Mouse (Mus musculus) C2C12 (cell line): ENCODE results near the gene Ttc23. TPM values are rescaled to one million over a fixed set of nuclear protein-coding genes. Genes with fewer than 3 reads are reported as not detected.

Source experiments
- H3K27me3 ChIP-seq: one replicate; pipeline ENCODE4 v1.6.1; 2011; ENCODE audit not compliant: control insufficient read depth, insufficient read depth, insufficient read length
- H3K36me3 ChIP-seq: one replicate; pipeline ENCODE4 v1.6.1; 2011; ENCODE audit not compliant: control insufficient read depth, insufficient read depth
- H3K4me3 ChIP-seq: one replicate; pipeline ENCODE4 v1.5.1; 2011; ENCODE audit warnings: mild to moderate bottlenecking, control low read depth; ENCODE audit not compliant: poor library complexity, insufficient read depth, severe bottlenecking
- H3K79me2 ChIP-seq: one replicate; pipeline ENCODE4 v1.6.1; 2011; ENCODE audit not compliant: control insufficient read depth, insufficient read depth
- H3K79me3 ChIP-seq: one replicate; pipeline ENCODE4 v1.6.1; 2011; ENCODE audit warnings: low read depth, control low read depth
- H3ac ChIP-seq: one replicate; pipeline ENCODE3; 2011; ENCODE audit warnings: low read depth; ENCODE audit not compliant: control insufficient read depth, insufficient read length
- CEBPB ChIP-seq: IDR thresholded peaks from one replicate; pipeline ENCODE4 v1.6.1; 2011; ENCODE audit warnings: low read depth, mild to moderate bottlenecking, control low read depth, moderate library complexity
- CTCF ChIP-seq: IDR thresholded peaks from one replicate; pipeline ENCODE4 v1.5.1; 2011; ENCODE audit not compliant: control insufficient read depth, insufficient read depth, insufficient read length
- FOSL1 ChIP-seq: IDR thresholded peaks from one replicate; pipeline ENCODE4 v1.8.0; 2011; ENCODE audit warnings: mild to moderate bottlenecking, low read length; ENCODE audit not compliant: poor library complexity, insufficient read depth, severe bottlenecking
- MAX ChIP-seq: IDR thresholded peaks from one replicate; pipeline ENCODE4 v1.6.1; 2011; ENCODE audit warnings: mild to moderate bottlenecking, control low read depth
- MYOD1 ChIP-seq: IDR thresholded peaks from one replicate; pipeline ENCODE4 v1.6.1; 2011; ENCODE audit warnings: low read depth; ENCODE audit not compliant: control insufficient read depth, insufficient read length
- MYOG ChIP-seq: IDR thresholded peaks from one replicate; pipeline ENCODE4 v1.6.1; 2011; ENCODE audit not compliant: control insufficient read depth, insufficient read length; ENCODE audit errors: extremely low read depth
- USF1 ChIP-seq: IDR thresholded peaks from one replicate; pipeline ENCODE4 v1.6.1; 2011; ENCODE audit warnings: low read depth, mild to moderate bottlenecking, control low read depth, moderate library complexity
- long read RNA-seq, 2 experiments: library from polyadenylated mRNA; unstranded; transcript quantifications; one replicate each; pipeline ENCODE4 v2.0.0; 2019 to 2020
- polyA plus RNA-seq: library from polyadenylated mRNA; unstranded; fragments of >200 nt; fragmentation: generic; extraction: Trizol; gene quantifications from one replicate; pipeline ENCODE4 v1.2.1, GENCODE M21; 2012; ENCODE audit warnings: missing spikeins

The Ttc23 gene
- 7.2 TPM for polyA plus RNA-seq
- long read RNA-seq, experiment 1, transcript Ttc23-203 (11 exons, 2,216 nt): major isoform, 5 of 9 reads
- long read RNA-seq, experiment 1, partial matches to known transcripts: 1 of 9 reads
- long read RNA-seq, experiment 1, other reads (novel, unspliced or antisense): 3 of 9 reads
- long read RNA-seq, experiment 2, transcript Ttc23-203 (11 exons, 2,216 nt): major isoform, 41 of 56 reads
- long read RNA-seq, experiment 2, partial matches to known transcripts: 3 of 56 reads
- long read RNA-seq, experiment 2, other reads (novel, unspliced or antisense): 10 of 56 reads

- Histone ChIP-seq H3ac (peak within 1 kb of the TSS; percentile 47), H3K36me3 (no peaks in the 10 kb centered on the region), H3K27me3 (no peaks in the 10 kb centered on the region), H3K79me3 (peaks cover 13% of the 10 kb centered on the region), H3K79me2 (peaks cover 33% of the 10 kb centered on the region), H3K4me3 (peak within 1 kb of the TSS; percentile 36)
- TF ChIP-seq MYOG (no peak), CTCF (no peak), MAX (no peak), FOSL1 (no peak), MYOD1 (no peak), USF1 (no peak), CEBPB (no peak)
Measured at GRCm38 (mm10) chr7:67647277-67647676, at the start of gene Ttc23. TSS of gene Ttc23 (plus strand) at chr7:67647410.

GRCm38 (mm10) chr7:67598050-67598449, 49.2 kb upstream of the Ttc23 start:
- H3ac ChIP-seq: no peak overlapping the region
- TF ChIP-seq MAX (no peak), FOSL1 (no peak), MYOG (no peak), CEBPB (no peak), CTCF (no peak), MYOD1 (no peak), USF1 (no peak)
- H3K27me3 ChIP-seq: no peaks in the 10 kb centered on the region
- no peaks in the 10 kb centered on the region for H3K36me3 ChIP-seq
- no peaks in the 10 kb centered on the region for H3K79me3 ChIP-seq
- H3K79me2 ChIP-seq: no peaks in the 10 kb centered on the region
- no peak overlapping the region for H3K4me3 ChIP-seq

- no peak overlapping the region for H3ac ChIP-seq
- no peak overlapping the region for H3K4me3 ChIP-seq
- no peaks in the 10 kb centered on the region for H3K79me3 ChIP-seq
- H3K36me3 ChIP-seq: no peaks in the 10 kb centered on the region
- no peaks in the 10 kb centered on the region for H3K27me3 ChIP-seq
- no peaks in the 10 kb centered on the region for H3K79me2 ChIP-seq
- no peak for TF ChIP-seq MYOG
- TF ChIP-seq CTCF: no peak
- no peak for TF ChIP-seq MAX
Measured at GRCm38 (mm10) chr7:67605114-67605513, 42.1 kb upstream of the Ttc23 start.

- Histone ChIP-seq H3K36me3 (no peaks in the 10 kb centered on the region), H3ac (no peak overlapping the region), H3K79me2 (no peaks in the 10 kb centered on the region), H3K4me3 (no peak overlapping the region), H3K79me3 (no peaks in the 10 kb centered on the region), H3K27me3 (no peaks in the 10 kb centered on the region)
- no peak for TF ChIP-seq FOSL1
- TF ChIP-seq USF1: no peak
Measured at GRCm38 (mm10) chr7:67606250-67606649, 41.0 kb upstream of the Ttc23 start.

- no peaks in the 10 kb centered on the region for H3K27me3 ChIP-seq
- no peak overlapping the region for H3K4me3 ChIP-seq
- no peak overlapping the region for H3ac ChIP-seq
- no peaks in the 10 kb centered on the region for H3K36me3 ChIP-seq
- no peaks in the 10 kb centered on the region for H3K79me3 ChIP-seq
- TF ChIP-seq MYOG (no peak), USF1 (no peak), MAX (no peak), CTCF (no peak), MYOD1 (no peak), CEBPB (no peak), FOSL1 (no peak)
- no peaks in the 10 kb centered on the region for H3K79me2 ChIP-seq
Measured at GRCm38 (mm10) chr7:67607669-67608347, 39.4 kb upstream of the Ttc23 start.

GRCm38 (mm10) chr7:67608348-67609024, 38.7 kb upstream of the Ttc23 start:
- H3K79me2 ChIP-seq: no peaks in the 10 kb centered on the region
- H3K27me3 ChIP-seq: no peaks in the 10 kb centered on the region
- H3K36me3 ChIP-seq: no peaks in the 10 kb centered on the region
- peak; percentile 61 for TF ChIP-seq MYOD1
- no peak for TF ChIP-seq FOSL1
- no peak overlapping the region for H3ac ChIP-seq
- no peaks in the 10 kb centered on the region for H3K79me3 ChIP-seq
- no peak overlapping the region for H3K4me3 ChIP-seq
